Mouse (Mus musculus): ENCODE measurements around the gene Gpr152.
"Not testable (repeated sequence)": the region's sequence is repeated elsewhere in the genome, so short reads cannot be mapped to it uniquely, and the experiment has no call there.

The Gpr152 gene

GRCm38 (mm10) chr19:4112063-4112960, 27.3 kb upstream of the Gpr152 start:
- no peak for DNase-seq (ENCODE audit: low spot score in 2 of 2)

DNA sequence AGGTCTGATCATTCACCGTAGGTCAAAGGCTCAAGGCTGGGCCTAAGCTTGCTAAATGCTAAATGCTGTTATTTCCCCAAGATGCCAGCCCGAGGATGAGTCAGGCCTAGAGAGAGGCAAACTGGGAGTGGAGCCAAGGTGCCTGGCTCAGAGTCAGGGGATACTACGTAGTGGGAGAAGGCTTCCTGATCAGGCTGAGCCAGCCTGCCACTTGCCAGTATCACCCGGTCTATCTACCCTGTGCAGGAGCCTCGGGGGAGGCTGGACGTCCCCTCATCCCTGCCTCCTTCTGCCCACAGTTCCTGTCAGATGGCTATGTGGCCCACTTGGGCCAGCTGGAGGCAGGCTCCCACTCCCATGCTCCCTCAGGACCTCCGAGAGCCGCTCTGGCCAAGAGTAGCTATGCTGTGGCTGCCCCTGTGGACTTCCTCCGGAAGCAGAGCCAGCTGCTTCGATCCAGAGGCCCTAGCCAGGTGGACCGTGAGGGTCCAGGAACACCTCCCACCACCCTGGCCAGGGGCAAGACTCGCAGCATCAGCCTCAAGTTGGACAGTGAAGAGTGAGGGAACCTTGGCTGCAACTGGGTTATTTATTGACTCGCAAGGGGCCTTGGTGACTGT, 26.3 kb upstream of the Gpr152 start:
- peak; percentile 74 to 77 for DNase-seq (ENCODE audit: low spot score in 2 of 2)

DNA sequence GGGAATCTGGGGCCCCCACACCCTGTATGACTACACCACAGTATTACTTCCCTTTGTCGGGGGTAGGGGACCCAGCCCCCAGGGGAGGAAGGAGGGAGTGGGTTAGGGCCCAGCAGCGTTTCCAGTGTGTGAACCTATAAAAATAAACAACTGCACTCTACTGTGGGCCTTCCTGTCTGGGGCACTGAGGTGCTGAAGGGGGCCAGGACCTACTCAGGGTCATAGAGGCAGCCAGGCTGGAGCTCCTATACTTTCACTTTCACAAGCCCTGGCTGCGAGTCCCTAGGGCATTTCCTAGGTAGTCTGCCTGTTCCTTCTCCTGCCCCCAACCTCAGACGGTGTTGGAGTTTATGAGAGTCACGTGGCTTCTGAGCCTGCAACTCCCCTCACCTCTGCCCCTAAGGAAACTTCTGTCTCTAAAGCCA, 25.8 kb upstream of the Gpr152 start:
- no peak for DNase-seq (ENCODE audit: low spot score in 2 of 2)

- no peak for DNase-seq (ENCODE audit: low spot score in 2 of 2)
Observed at GRCm38 (mm10) chr19:4114551-4114950, 25.0 kb upstream of the Gpr152 start.

- no peak for DNase-seq (ENCODE audit: low spot score in 2 of 2)
Observed at GRCm38 (mm10) chr19:4115144-4115543, 24.4 kb upstream of the Gpr152 start.

DNA sequence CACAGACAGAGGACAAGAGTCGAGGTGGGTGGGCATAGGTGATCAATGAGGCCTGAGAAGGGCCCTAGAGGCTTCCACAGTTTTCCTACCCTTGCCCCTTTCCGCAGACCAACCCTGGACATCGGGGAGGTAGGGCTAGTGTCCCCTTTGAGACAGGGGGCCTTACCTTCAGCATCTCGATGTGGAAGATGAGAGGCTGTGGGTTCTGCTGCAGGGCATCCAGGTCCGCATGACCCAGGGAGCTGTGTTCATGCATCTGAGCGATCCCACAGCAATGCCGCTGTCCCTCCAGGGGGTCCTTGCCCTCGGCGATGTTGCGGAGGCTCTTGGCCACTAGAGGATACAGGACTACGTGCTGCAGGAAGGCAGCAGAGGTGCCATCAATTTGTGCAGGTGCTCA, 23.8 kb upstream of the Gpr152 start:
- DNase-seq (ENCODE audit: low spot score in 2 of 2) = no peak

- no peak for DNase-seq (ENCODE audit: low spot score in 2 of 2)
Observed at GRCm38 (mm10) chr19:4117006-4117405, 22.6 kb upstream of the Gpr152 start.

GRCm38 (mm10) chr19:4118350-4118749, 21.2 kb upstream of the Gpr152 start:
- DNase-seq (ENCODE audit: low spot score in 2 of 2) = no peak

DNA sequence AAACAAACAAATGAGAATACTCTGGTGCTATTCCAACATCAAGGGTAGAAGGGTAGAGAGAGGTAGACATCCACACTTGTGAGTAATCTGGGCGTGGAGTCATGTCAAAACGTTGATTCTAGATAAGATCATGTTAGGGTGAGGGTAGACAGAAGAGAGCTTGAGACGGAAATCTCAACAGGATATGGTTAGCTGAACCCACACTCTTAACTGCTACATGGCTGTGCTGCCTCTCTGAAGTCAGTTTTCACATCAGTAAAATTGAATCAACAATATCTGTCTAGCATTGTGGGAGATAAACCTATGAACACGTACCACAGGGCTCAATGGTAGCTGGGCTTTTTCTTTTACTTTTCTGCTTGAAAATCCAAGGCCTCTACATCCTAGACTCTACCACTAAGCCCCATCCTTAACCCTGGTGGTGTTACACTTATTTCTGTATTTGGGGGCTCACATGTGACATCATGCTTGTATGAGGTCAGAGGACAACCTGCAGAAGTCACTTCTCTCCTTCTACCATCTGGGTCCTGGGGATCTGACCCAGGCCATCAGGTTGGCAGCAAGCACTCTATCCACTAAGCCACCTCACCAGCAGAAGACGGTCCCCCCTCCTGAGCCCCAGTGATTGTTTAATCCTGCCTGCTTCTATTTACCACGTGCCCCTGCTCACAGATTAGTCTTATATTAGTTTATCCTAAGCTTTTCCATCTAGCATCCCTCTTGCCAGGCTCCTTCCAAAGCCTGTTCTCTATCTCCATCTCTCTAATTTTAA, 19.7 kb upstream of the Gpr152 start:
- DNase-seq (ENCODE audit: low spot score in 2 of 2) = peak in 1 of 2 experiments; percentile 29

DNA sequence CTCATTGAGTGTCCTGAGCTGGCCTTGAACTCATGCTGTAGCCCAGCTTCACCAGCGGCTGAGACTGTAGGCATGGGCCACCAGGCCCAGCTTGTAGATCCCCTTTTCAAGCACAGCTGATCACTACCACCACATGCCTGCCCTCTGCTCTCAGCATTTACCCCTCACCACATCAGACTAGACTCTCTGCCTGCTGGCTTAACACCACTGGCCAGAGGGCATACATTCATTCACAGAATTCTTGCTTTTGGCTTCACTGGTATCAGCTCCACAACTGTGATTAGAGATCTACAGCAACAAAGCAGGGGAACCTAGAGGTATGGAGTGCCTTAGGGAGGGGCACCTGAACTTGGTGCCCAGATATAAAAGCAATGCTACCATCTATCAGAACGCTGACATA, 19.1 kb upstream of the Gpr152 start:
- peak in 1 of 2 experiments; percentile 31 for DNase-seq (ENCODE audit: low spot score in 2 of 2)

DNA sequence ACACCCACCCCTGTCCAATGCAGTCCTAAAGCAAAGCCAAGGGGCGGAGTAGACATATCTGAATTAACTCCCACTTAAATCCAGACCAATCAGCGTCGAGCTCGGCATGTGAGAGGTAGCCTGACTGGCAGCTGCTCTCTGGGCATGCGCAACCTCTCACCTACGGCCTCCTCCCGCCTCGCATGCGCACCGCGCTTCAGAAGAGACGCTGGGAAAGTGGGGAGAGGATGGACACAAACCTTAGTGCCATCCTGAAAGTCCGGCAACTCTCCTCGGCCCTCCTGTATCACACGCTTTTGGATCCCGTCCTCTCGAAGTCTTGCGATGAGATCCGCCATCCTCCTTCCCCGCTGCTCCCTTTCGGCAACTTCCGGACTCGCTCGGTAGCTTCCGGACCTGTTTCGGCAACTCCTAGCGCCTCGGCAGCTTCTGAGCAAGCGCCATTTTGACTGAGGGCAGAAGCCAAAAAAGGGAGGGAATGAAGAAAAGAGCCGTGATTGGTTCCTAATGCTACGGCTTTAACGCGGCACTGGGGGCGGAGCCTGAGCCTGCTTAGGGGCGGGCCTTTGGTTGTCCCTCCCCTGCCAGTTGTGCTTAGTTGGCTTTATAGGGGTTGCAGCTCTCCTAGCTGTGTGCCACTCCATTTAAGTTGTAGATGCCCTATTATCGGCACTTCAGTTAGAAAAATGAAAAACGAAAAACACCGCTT, 18.3 kb upstream of the Gpr152 start:
- DNase-seq (ENCODE audit: low spot score in 2 of 2) = peak; percentile 98 to 99

DNA sequence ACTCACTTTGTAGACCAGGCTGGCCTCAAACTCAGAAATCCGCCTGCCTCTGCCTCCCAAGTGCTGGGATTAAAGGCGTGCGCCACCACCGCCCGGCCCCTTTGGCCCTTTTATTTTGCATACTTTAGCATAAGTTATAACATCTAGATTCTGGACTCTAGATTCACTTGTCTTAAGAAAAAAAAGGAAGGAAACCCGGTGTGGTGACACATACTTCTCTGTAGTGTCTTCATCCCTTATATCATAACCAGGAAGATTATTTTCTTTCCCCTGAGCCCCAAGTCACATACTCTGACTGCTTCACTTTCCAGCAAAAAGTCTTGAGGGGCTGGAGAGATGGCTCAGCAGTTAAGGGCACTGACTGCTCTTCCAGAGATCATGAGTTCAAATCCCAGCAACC, 17.7 kb upstream of the Gpr152 start:
- DNase-seq (ENCODE audit: low spot score in 2 of 2) = not testable (repeated sequence)

DNA sequence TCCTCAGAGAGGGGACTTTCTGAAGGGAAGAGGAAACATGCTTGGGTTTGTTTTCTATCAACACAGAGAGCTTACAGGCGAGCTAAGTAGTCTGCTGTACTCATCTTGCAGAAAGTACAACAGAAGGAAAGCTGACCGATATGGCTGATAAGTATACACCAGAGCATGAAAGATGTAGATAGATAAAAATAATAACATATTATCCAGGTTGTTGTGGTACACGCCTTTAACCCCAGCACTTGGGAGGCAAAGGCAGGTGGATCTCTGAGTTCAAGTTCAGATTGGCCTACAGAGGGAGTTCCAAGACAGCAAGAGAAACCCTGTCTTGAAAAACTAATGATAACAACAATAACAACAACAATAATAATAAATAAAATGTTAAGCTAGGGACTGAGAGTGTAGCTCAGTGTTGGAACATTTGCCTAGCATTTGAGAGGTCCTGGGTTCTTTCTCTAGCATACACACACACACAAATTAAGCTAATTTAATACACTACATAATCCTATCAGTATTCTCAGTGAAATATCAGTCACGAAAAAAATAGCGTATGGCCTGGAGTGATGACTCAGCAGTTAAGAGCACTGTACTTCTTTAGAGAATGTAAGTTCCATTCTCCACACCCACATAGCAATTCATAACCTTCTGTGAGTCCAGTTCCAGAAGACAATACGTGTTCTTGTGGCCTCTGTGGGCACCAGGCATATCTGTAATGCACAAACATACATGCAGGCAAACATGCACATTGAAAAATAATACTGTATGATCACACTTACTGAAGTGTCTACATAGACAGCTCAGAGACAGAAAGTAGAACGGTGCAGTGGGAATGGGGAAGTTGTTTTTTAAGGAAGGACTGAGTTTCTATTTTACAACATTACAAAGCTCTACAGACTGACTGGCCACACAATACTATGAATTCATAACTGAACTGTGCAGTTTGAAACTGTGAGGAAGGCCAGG, 16.9 kb upstream of the Gpr152 start:
- DNase-seq (ENCODE audit: low spot score in 2 of 2) = no peak

- no peak for DNase-seq (ENCODE audit: low spot score in 2 of 2)
Observed at GRCm38 (mm10) chr19:4124432-4124831, 15.2 kb upstream of the Gpr152 start.

DNA sequence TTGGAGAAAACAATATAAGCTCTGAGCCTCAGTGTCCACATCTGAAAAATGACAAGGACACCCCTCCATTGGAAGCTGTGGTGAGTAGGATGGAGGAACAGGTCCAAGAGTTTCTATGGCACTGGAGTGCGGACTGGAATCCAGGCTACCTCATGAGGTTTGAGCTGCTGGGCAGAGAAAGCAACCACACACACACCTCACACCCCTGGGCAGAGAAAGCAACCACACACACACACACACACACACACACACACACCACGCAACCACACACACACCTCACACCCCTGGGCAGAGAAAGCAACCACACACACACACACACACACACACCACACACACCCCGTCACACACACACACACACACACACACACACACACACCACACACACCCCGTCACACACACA, 14.3 kb upstream of the Gpr152 start:
- peak in 1 of 2 experiments; percentile 45 for DNase-seq (ENCODE audit: low spot score in 2 of 2)

GRCm38 (mm10) chr19:4125741-4126696, 13.6 kb upstream of the Gpr152 start, which contains the start of gene Aip:
Aip (minus strand) TSS chr19:4125858.
- peak; percentile 99 for DNase-seq (ENCODE audit: low spot score in 2 of 2)

DNA sequence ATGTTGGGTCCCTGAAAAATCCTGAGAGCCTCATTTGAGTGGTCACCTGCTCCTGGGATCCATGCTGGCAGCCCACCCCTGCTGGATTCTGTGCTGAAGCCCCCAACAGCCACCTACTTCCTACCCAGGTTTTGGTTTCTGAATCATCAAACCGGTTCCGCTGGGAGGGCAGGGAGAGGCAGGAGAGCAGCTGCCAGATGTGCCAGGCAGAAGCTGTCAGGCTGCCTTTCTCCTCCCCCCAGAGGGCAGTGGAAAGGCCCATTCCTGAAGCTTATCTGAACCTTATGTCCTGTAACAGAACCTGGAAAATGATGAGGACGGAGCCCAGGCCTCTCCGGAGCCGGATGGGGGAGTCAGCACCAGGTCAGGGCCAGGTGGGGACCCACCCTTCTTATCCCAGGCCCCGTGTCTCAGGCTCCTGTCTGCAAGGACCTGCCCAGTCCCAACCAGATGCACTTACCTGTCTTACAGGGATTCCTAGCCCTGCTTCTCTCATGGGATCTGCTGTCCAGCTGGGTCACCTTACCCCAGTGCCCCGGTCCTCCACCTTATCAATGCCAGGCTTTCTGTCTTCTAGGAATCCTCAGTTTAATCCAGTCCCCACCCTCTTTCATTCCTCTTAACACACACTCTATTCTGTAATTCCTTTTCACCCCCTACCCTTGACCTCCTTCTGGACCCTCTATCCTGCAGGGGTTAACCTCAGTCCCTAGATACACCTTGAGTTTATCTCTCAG, 12.7 kb upstream of the Gpr152 start:
- no peak for DNase-seq (ENCODE audit: low spot score in 2 of 2)

- DNase-seq (ENCODE audit: low spot score in 2 of 2) = no peak
Observed at GRCm38 (mm10) chr19:4129462-4129861, 10.1 kb upstream of the Gpr152 start.

DNA sequence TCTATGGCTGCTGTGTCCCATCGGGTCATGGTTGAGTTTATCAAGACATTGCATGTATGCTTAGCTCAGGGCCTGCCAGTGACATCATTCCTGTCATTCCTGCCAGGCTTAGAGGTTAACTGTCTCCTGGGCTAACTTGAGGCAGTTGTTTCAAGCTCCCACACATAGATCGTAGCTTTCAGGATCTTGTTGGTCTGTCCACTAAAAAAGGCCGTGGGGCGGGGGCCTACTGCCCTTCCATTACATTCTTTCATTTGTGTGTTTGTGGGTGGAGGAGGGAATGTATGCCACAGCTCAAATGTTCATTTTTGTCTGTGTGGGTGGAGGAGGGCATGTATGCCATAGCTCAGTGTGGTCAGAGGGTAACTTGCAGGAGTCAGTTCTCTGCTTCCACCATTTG, 9.5 kb upstream of the Gpr152 start:
- no peak for DNase-seq (ENCODE audit: low spot score in 2 of 2)
